Mouse (Mus musculus) ES-E14 (cell line): Measurements from ENCODE around the gene Wdr83. TPM values are rescaled to one million over a fixed set of nuclear protein-coding genes. Genes with fewer than 3 reads are reported as not detected.

ENCODE experiments used
- DNase-seq: peaks from one replicate; pipeline ENCODE4 v3.0.0-alpha.2; 2013; ENCODE audit warnings: low read depth, low spot score
- H3K27ac ChIP-seq: 2 replicates; pipeline ENCODE4 v1.5.1; 2012; ENCODE audit warnings: low read depth, mild to moderate bottlenecking, low read length, moderate library complexity, mixed read lengths; ENCODE audit not compliant: poor library complexity, insufficient read depth, severe bottlenecking
- H3K36me3 ChIP-seq: 2 replicates; pipeline ENCODE4 v1.6.1; 2012; ENCODE audit warnings: mild to moderate bottlenecking, low read length, moderate library complexity, mixed read lengths; ENCODE audit not compliant: control insufficient read depth, poor library complexity, insufficient read depth, severe bottlenecking
- H3K4me1 ChIP-seq, 2 experiments: fragments of 150-350 bp in 1 of 2; sonication (generic) in 1 of 2; 2 replicates each; pipeline ENCODE4 v1.6.1; 2012; ENCODE audit warnings: low read length in 2 of 2, mild to moderate bottlenecking in 1 of 2, mixed read lengths in 1 of 2; ENCODE audit not compliant: control insufficient read depth in 2 of 2, insufficient read depth in 2 of 2, poor library complexity in 1 of 2
- H3K4me3 ChIP-seq, 2 experiments: fragments of 150-350 bp in 1 of 2; sonication (generic) in 1 of 2; 2 replicates each; pipeline ENCODE4 v1.5.1; 2012; ENCODE audit warnings: low read length in 2 of 2, low read depth in 1 of 2, mild to moderate bottlenecking in 1 of 2, mixed read lengths in 1 of 2; ENCODE audit not compliant: insufficient read depth in 1 of 2, poor library complexity in 1 of 2, severe bottlenecking in 1 of 2
- H3K9ac ChIP-seq: 2 replicates; pipeline ENCODE4 v1.6.1; 2012; ENCODE audit warnings: low read depth, mild to moderate bottlenecking, low read length, mixed read lengths; ENCODE audit not compliant: poor library complexity, insufficient read depth, severe bottlenecking
- H3K9me3 ChIP-seq: fragments of 150-350 bp; sonication (generic); 2 replicates; pipeline ENCODE4 v1.6.1; 2012; ENCODE audit warnings: low read depth, mild to moderate bottlenecking, low read length; ENCODE audit not compliant: control insufficient read depth, insufficient read depth
- CHD2 ChIP-seq: IDR thresholded peaks from 2 replicates; pipeline ENCODE4 v1.6.1; 2014; ENCODE audit warnings: mild to moderate bottlenecking, low read depth, low read length, inconsistent platforms
- HCFC1 ChIP-seq: IDR thresholded peaks from 2 replicates; pipeline ENCODE4 v1.6.1; 2012; ENCODE audit warnings: low read length, inconsistent platforms, borderline replicate concordance; ENCODE audit not compliant: insufficient read depth
- MAFK ChIP-seq: IDR thresholded peaks from 2 replicates; pipeline ENCODE4 v1.6.1; 2014; ENCODE audit warnings: mild to moderate bottlenecking, low read depth, low read length, inconsistent platforms; ENCODE audit not compliant: insufficient read depth
- ZC3H11A ChIP-seq: IDR thresholded peaks from 2 replicates; pipeline ENCODE4 v1.6.1; 2012; ENCODE audit warnings: low read depth, mild to moderate bottlenecking, inconsistent platforms, low read length, borderline replicate concordance
- ZNF384 ChIP-seq: IDR thresholded peaks from 2 replicates; pipeline ENCODE4 v1.6.1; 2012; ENCODE audit warnings: low read depth, low read length, inconsistent platforms
- in situ Hi-C, 2 experiments: fragments of 600-800 bp; cut with MboI; formaldehyde crosslinking; loops; one replicate each; pipeline ENCODE4 v1.15.1; 2025; ENCODE audit warnings: low sequenced_read_pairs in 2 of 2, inconsistent platforms in 1 of 2; ENCODE audit not compliant: unreplicated experiment in 2 of 2
- total RNA-seq: library from RNA; depleted of rRNA; stranded (reverse); fragments of 300-350 nt; gene quantifications from 2 replicates; pipeline ENCODE4 v1.2.3, GENCODE M21; 2012

The Wdr83 gene
- total RNA-seq, 1 experiment, result 26.4 TPM

- Histone ChIP-seq H3K27ac (no peak overlapping the region), H3K9ac (no peak overlapping the region), H3K9me3 (no peaks in the 10 kb centered on the region), H3K36me3 (peaks cover 32% of the 10 kb centered on the region), H3K4me3 (no peak overlapping the region), H3K4me1 (peaks cover 0 to 16% of the 10 kb centered on the region in 2 experiments; a peak in 1 of 4 replicates)
- in situ Hi-C loops, result no loop called here
- TF ChIP-seq MAFK (no peak), ZC3H11A (no peak), HCFC1 (no peak), CHD2 (no peak), ZNF384 (no peak)
- DNase-seq, result peak; percentile 70
Observed at GRCm38 (mm10) chr8:85076993-85077392, 4.1 kb downstream of the Wdr83 start.

DNA sequence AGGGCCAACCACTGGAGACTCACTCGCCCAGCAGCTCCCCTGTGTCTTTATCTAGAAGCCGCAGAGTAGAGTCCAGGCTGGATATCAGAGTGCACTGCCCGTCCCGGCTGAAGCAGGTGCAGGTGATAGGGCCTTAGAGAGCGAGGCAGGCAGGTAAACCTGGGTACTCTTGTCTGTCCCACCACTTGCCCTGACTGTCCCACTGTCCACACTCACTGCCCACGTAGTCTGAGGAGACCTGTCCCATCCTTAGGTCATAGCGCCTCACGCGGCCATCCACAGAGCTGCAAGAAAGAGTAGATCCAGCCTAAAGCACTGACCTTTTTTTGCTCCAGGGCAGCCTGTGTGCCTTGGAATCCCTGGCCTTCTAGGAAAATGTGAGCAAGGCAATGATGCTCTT is 5.1 kb downstream of the Wdr83 start:
- DNase-seq, result no peak
- peaks cover 0 to 11% of the 10 kb centered on the region in 2 experiments; a peak in 1 of 4 replicates for H3K4me1 ChIP-seq
- no peak for TF ChIP-seq ZNF384
- TF ChIP-seq MAFK, result no peak
- no peak for TF ChIP-seq ZC3H11A
- no peak for TF ChIP-seq CHD2
- TF ChIP-seq HCFC1, result no peak
- H3K36me3 ChIP-seq, result peaks cover 32% of the 10 kb centered on the region
- H3K27ac ChIP-seq, result no peak overlapping the region
- H3K9ac ChIP-seq, result no peak overlapping the region
- in situ Hi-C loops, result no loop called here
- H3K4me3 ChIP-seq, result no peak overlapping the region
- H3K9me3 ChIP-seq, result no peaks in the 10 kb centered on the region

- no peak overlapping the region for H3K4me3 ChIP-seq
- H3K9me3 ChIP-seq, result no peaks in the 10 kb centered on the region
- no peak for DNase-seq
- peaks cover 0 to 11% of the 10 kb centered on the region in 2 experiments; a peak in 1 of 4 replicates for H3K4me1 ChIP-seq
- H3K27ac ChIP-seq, result no peak overlapping the region
- no peak overlapping the region for H3K9ac ChIP-seq
- in situ Hi-C loops, result no loop called here
- H3K36me3 ChIP-seq, result peaks cover 32% of the 10 kb centered on the region
- TF ChIP-seq ZC3H11A (no peak), HCFC1 (no peak), MAFK (no peak), ZNF384 (no peak), CHD2 (no peak)
Observed at GRCm38 (mm10) chr8:85074617-85075016, 6.5 kb downstream of the Wdr83 start.

- DNase-seq, result no peak
- Histone ChIP-seq H3K9ac (no peak overlapping the region), H3K9me3 (no peaks in the 10 kb centered on the region), H3K4me3 (no peak overlapping the region), H3K27ac (no peak overlapping the region), H3K36me3 (peaks cover 32% of the 10 kb centered on the region), H3K4me1 (peaks cover 0 to 11% of the 10 kb centered on the region in 2 experiments; a peak in 1 of 4 replicates)
- TF ChIP-seq ZC3H11A (no peak), MAFK (no peak), CHD2 (no peak), ZNF384 (no peak), HCFC1 (no peak)
- in situ Hi-C loops, result no loop called here
Observed at GRCm38 (mm10) chr8:85074167-85074566, 6.9 kb downstream of the Wdr83 start.

DNA sequence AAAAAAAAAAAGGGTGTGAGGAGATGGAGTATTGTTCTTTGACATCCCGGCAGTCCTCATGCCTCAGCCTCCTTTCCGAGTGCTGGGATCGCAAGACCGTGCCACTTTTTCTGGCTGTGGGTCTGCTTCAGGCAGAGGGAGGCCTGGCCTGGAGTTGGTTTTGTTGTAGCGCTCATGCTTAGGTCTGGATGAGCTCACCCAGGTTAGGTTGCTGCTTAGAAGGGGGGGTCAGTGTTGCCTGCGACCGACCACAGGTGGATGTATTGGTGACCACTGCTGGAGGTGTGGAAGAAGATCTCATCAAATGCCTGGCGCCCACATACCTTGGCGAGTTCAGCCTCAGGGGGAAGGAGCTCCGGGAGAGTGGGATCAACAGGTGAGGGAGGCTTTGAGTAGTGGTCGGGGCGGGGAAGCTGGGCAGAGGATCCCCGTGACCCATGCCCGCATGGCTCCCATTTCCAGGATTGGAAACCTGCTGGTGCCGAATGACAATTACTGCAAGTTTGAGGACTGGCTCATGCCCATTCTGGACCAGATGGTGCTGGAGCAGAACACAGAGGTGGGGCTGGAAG is 8.0 kb downstream of the Wdr83 start:
- Histone ChIP-seq H3K4me3 (peak overlapping the region; percentile 43 to 53), H3K9ac (peak overlapping the region; percentile 66), H3K36me3 (peaks cover 34% of the 10 kb centered on the region), H3K9me3 (no peaks in the 10 kb centered on the region), H3K4me1 (peaks cover 0 to 11% of the 10 kb centered on the region in 2 experiments; a peak in 1 of 4 replicates), H3K27ac (0 out of 2 replicates have a peak overlapping the region, but pooled peaks have one; percentile 1)
- DNase-seq, result no peak
- in situ Hi-C loops, result no loop called here
- TF ChIP-seq MAFK (no peak), CHD2 (no peak), ZNF384 (no peak), ZC3H11A (no peak), HCFC1 (no peak)
